Mouse (Mus musculus) limb, embryonic 12.5 days (tissue): ENCODE results near the gene Slc16a3. TPM values are rescaled to one million over a fixed set of nuclear protein-coding genes. Genes with fewer than 3 reads are reported as not detected.

Experiments used
- ATAC-seq: fragments of 200-750 bp; cut with Nextera tagmentation; 2 replicates; pipeline ENCODE4 v1.8.0; 2017; ENCODE audit warnings: low read depth, moderate TSS enrichment; ENCODE audit not compliant: insufficient number of reproducible peaks, insufficient read depth, low FRiP score, low TSS enrichment
- H3K27ac ChIP-seq: fragments of 300-500 bp; sonication (generic); 2 replicates; pipeline ENCODE4 v1.5.1; 2016; ENCODE audit warnings: mild to moderate bottlenecking, moderate library complexity
- H3K27me3 ChIP-seq: fragments of 300-500 bp; sonication (generic); 2 replicates; pipeline ENCODE4 v1.6.1; 2016; ENCODE audit warnings: mild to moderate bottlenecking, moderate library complexity
- H3K36me3 ChIP-seq: fragments of 300-500 bp; sonication (generic); 2 replicates; pipeline ENCODE4 v1.6.1; 2016; ENCODE audit warnings: mild to moderate bottlenecking, moderate library complexity
- H3K4me1 ChIP-seq: fragments of 300-500 bp; sonication (generic); replicated peaks from 2 replicates; pipeline ENCODE4 v1.6.1; 2016
- H3K4me2 ChIP-seq: fragments of 300-500 bp; sonication (generic); 2 replicates; pipeline ENCODE4 v1.6.1; 2016; ENCODE audit warnings: mild to moderate bottlenecking, moderate library complexity
- H3K4me3 ChIP-seq: fragments of 300-500 bp; sonication (generic); replicated peaks from 2 replicates; pipeline ENCODE4 v1.5.1; 2016; ENCODE audit warnings: mild to moderate bottlenecking
- H3K9ac ChIP-seq: fragments of 300-500 bp; sonication (generic); replicated peaks from 2 replicates; pipeline ENCODE4 v1.6.1; 2016; ENCODE audit warnings: mild to moderate bottlenecking, moderate library complexity
- H3K9me3 ChIP-seq: fragments of 300-500 bp; sonication (generic); 2 replicates; pipeline ENCODE4 v1.6.1; 2016; ENCODE audit warnings: mild to moderate bottlenecking, moderate library complexity
- whole genome bisulfite sequencing: fragments of 180-500 bp; shearing (Covaris S2); methylation state at CpG from one replicate; pipeline ENCODE4 v1.1.7; 2016; 5-methylcytosine and 5-hydroxymethylcytosine counted together
- polyA plus RNA-seq: library from polyadenylated mRNA; unstranded; fragments of >200 nt; fragmentation: Nextera tagmentation; extraction: Ambion mirVana; gene quantifications from 2 replicates; pipeline ENCODE4 v1.2.1, GENCODE M21; 2016

The Slc16a3 gene
- polyA plus RNA-seq, 1 experiment from 2014 or later = 77.0 TPM

DNA sequence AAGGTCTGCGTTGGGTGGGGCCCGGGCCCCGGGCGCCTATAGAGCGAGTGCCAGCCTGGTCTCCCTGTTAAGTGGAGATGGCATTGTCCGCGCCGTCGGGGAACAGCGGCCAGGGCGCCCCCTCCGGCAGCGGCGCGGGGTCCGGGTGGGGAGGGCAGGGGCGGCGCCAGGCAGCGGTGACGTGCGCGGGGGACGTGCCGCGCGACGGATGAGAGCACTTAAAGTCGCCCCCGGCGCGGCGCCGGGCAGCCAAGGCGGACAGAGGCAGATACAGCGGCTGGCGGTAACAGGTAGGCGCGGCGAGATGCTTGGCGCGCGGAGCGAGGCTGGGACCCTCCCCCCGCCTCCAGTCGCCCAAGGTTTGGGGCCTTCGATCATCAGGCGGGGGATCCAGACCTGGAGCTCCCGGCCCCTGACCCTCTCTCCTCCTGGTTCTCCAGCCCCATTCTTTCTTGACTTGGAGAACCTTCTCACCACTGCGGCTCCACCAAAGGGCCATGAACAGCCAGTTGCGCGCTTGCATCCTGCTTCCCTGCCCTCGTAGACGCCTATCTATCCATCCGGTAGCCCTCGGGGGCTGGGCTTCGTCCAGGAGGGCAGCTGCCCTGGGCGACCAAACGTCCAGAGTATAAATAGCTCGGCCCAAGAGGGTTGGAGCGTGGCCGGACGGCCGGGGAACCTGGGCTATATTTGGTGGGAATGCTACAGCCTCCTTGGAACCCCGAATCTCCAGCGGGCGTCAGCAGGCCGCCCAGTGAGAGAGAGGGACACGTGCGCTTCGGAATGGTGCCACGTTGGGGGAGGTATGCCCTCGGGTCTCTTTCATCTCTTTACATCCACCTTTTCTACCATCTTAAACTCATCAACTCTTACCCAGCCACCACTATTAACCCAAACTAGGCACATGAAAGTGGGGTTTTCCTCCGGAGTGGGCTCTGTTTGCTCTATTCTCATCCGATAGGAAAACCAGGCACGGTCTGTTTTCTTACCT lies 876 bp downstream of the Slc16a3 start:
- WGBS = under 1% methylated on average over 73 of the region's 75 CpGs
- H3K4me3 ChIP-seq = peak overlapping the region; percentile 56
- peaks cover 21% of the 10 kb centered on the region for H3K27me3 ChIP-seq
- H3K27ac ChIP-seq = peak overlapping the region; percentile 72
- peaks cover 6% of the 10 kb centered on the region; the same call in 1 of the 2 replicates for H3K36me3 ChIP-seq
- peak overlapping the region; percentile 83 for H3K4me2 ChIP-seq
- ATAC-seq = 0 out of 2 replicates have a peak, but pooled peaks have one; percentile 0
- no peaks in the 10 kb centered on the region for H3K9me3 ChIP-seq
- peak overlapping the region; percentile 79 for H3K9ac ChIP-seq
- H3K4me1 ChIP-seq = peaks cover 45% of the 10 kb centered on the region

DNA sequence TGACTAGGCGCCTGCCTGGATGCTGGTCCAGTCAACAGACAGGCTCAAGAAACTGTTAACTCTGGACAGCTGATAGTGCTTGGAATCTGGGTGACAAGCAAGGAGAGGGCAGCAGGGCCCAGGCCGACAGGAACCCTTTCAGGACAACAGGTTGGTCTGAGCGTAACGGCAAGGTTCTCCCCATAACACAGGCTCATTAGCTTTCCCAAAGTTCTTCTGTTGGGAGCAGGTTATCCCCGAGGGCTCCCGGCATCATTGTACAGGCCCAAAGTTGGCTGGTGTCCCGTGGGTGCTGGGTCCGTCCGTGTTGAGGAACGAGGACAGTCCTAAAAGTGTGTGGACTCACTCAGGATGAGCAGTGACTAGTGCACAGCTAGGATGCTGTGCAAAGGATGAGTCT lies 1.6 kb downstream of the Slc16a3 start:
- H3K27ac ChIP-seq = peak overlapping the region; percentile 72; the same call in 1 of the 2 replicates
- 8% methylated on average over 10 of the region's 10 CpGs for WGBS
- no peaks in the 10 kb centered on the region for H3K9me3 ChIP-seq
- ATAC-seq = no peak
- H3K27me3 ChIP-seq = peaks cover 21% of the 10 kb centered on the region
- H3K4me1 ChIP-seq = peaks cover 45% of the 10 kb centered on the region
- H3K9ac ChIP-seq = peak overlapping the region; percentile 79
- H3K36me3 ChIP-seq = peaks cover 12% of the 10 kb centered on the region; the same call in 1 of the 2 replicates
- peak overlapping the region; percentile 56 for H3K4me3 ChIP-seq
- H3K4me2 ChIP-seq = peak overlapping the region; percentile 83

DNA sequence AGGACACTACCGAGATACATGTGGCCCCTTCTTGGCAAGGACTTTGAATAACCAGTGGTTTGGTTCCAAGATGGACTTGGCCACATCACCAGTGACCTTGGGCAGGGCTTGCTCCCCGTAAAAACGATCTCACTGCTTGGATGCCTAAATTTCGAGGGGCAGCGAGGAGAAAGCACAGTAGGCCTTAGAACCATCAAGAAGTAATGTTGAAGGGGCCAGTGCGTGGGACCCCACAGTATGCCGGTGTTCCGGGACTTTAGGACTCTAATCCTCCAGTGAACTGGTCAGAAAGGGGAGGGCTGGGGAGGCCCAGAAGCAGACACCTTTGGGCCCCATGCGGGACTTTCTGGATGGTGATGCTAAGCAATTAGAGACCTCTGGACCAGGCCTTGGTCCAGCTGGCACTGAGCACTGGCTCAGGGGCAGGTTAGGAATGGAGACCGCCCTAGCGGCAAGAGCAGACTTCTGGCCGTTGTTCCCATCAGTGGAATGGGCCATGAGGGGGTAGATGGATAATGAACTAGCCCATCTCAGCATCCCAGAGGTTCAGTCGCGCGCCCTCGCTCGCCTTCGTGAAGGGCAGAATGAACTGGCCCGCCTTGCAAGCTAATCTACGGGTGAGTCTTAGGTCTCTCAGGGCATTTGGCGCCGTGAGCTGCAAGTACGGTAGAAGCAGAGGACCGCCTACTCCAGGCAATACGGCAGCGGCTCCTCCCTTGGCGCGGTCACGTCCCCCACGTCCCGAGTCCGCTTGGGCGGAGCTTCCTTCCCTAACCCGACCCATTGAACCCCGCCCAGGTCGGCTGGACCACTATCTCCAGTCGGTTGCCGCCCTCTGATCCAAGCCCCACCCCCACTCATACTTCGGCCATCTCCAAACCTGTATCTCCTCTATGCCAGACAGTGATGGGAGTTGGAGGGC lies 2.3 kb downstream of the Slc16a3 start:
- 2% methylated on average over 39 of the region's 39 CpGs for WGBS
- peak overlapping the region; percentile 56 for H3K4me3 ChIP-seq
- H3K27me3 ChIP-seq = peaks cover 21% of the 10 kb centered on the region
- H3K9me3 ChIP-seq = no peaks in the 10 kb centered on the region
- H3K9ac ChIP-seq = peak overlapping the region; percentile 79
- H3K4me2 ChIP-seq = peak overlapping the region; percentile 83
- H3K36me3 ChIP-seq = peaks cover 18% of the 10 kb centered on the region
- ATAC-seq = peak; percentile 69
- peak overlapping the region; percentile 72 for H3K27ac ChIP-seq
- H3K4me1 ChIP-seq = peaks cover 45% of the 10 kb centered on the region

DNA sequence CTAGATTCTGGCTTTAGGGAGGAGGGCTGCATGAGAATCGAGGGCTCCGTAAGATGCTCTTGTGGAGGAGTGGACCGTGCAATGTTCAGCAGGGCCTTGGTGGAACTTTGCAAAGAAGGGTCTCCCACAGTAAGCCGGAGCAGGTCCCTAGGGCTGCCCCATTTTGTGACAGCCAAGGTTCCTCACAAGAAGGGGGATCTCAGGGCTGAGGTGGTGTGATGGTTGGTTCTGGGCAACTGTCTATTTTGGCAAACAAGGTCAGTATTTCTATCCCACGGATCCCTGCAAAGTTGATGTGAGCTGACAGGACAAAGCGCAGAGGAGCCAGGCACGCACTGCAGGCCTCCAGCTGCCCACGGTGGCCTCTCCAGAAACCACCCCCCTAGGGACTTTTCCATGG lies 3.0 kb downstream of the Slc16a3 start:
- no peak for ATAC-seq
- H3K4me2 ChIP-seq = peak overlapping the region; percentile 83
- H3K9ac ChIP-seq = peak overlapping the region; percentile 79
- H3K4me3 ChIP-seq = peak overlapping the region; percentile 56
- peaks cover 25% of the 10 kb centered on the region for H3K36me3 ChIP-seq
- H3K4me1 ChIP-seq = peaks cover 45% of the 10 kb centered on the region
- 40% methylated on average over 8 of the region's 8 CpGs for WGBS
- peaks cover 18% of the 10 kb centered on the region for H3K27me3 ChIP-seq
- no peaks in the 10 kb centered on the region for H3K9me3 ChIP-seq
- peak overlapping the region; percentile 66 for H3K27ac ChIP-seq

DNA sequence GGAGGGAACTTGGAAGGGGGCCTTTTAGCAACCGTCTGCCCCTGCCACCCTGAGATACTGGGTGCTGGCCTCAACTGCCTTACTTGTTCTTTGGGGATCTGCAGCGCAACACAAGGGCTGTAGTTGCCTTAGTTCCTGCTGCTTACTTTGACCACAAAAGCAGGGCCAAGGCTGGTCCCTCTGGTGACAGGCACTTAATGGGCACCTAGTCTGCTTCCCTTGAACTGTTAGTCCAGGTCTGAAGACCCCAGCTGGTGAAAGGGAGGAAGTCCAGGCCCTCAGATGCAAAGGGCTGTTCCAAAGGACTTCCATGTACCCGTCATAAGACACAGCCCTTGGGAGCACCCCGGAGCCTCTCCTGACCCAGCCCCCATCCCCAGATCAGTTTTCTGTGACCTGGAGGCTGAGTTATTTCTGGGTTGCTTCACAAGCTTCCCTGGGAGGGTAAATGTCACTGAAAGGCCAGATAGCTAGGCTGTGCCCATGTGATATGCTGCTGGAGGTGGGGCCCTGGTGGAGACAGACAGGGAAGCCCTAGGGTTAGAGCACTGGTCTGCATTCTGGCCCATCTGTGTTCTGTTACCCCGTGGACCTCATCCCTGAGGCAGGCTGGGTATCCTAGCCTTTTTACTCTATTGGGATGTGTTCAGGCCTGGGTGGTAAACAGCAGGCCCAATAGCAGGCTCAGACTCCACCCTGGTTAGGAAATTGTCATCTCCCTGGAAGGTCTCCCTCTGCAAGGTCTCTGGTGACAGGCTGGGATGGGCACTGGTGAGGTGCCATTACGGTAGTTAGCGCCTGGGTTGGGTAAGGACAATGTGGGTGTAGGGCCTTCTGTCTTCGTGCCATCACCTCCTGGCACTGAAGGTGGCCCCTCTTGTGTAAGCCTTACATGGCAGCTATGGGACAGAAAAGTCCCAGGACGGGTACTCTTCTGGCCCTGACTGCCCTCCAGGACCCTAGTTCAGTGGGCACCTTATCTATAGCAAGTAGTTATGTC lies 3.8 kb downstream of the Slc16a3 start:
- H3K27ac ChIP-seq = no peak overlapping the region
- peaks cover 33% of the 10 kb centered on the region for H3K36me3 ChIP-seq
- H3K9ac ChIP-seq = no peak overlapping the region
- H3K9me3 ChIP-seq = no peaks in the 10 kb centered on the region
- ATAC-seq = no peak
- 82% methylated on average over 9 of the region's 9 CpGs for WGBS
- peaks cover 18% of the 10 kb centered on the region for H3K27me3 ChIP-seq
- peak overlapping the region; percentile 56 for H3K4me3 ChIP-seq
- peak overlapping the region; percentile 83 for H3K4me2 ChIP-seq
- H3K4me1 ChIP-seq = peaks cover 45% of the 10 kb centered on the region

DNA sequence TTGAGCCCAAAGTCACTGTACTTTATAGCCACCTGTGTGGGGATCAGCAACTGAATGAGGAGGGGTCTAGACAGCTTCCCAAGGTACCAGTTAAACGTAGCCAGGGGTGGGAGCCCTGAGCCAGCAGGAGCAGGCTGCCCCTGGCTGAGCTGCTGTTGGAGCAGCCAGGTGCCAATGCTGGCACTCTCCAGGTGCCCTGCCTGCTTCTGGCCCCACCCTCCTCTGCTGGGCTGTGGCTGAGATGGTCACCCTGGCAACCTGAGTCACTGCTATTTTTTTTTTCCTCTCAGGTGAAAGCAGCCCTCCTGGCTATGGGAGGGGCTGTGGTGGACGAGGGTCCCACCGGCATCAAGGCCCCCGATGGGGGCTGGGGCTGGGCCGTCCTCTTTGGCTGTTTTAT lies 6.7 kb downstream of the Slc16a3 start:
- Histone ChIP-seq H3K27ac (no peak overlapping the region), H3K4me3 (no peak overlapping the region), H3K9ac (no peak overlapping the region), H3K27me3 (0 out of 2 replicates have a peak, but pooled peaks cover 4% of the 10 kb centered on the region), H3K4me2 (no peak overlapping the region), H3K4me1 (peaks cover 37% of the 10 kb centered on the region), H3K9me3 (no peaks in the 10 kb centered on the region), H3K36me3 (peaks cover 62% of the 10 kb centered on the region)
- no peak for ATAC-seq
- WGBS = 86% methylated on average over 5 of the region's 5 CpGs

DNA sequence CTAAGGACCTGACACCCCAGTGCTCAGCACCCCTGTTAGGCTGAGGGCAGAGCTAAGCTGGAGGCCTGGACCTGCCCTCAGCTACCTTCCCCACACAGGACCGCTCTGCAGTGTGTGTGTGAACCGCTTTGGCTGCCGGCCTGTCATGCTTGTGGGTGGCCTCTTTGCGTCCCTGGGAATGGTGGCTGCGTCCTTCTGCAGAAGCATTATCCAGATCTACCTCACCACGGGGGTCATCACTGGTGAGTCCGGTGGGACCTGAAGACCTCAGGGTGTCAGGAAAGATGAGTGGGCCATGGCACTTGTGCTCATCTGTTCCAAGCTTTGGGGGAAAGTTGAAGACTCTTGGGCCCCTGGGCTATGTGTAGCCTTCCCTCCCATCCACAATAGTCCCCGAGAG lies 7.4 kb downstream of the Slc16a3 start:
- Histone ChIP-seq H3K4me2 (no peak overlapping the region), H3K9ac (no peak overlapping the region), H3K4me3 (no peak overlapping the region), H3K36me3 (peaks cover 70% of the 10 kb centered on the region), H3K9me3 (no peaks in the 10 kb centered on the region), H3K27ac (no peak overlapping the region), H3K4me1 (peaks cover 30% of the 10 kb centered on the region), H3K27me3 (no peaks in the 10 kb centered on the region)
- ATAC-seq = no peak
- 89% methylated on average over 8 of the region's 8 CpGs for WGBS

DNA sequence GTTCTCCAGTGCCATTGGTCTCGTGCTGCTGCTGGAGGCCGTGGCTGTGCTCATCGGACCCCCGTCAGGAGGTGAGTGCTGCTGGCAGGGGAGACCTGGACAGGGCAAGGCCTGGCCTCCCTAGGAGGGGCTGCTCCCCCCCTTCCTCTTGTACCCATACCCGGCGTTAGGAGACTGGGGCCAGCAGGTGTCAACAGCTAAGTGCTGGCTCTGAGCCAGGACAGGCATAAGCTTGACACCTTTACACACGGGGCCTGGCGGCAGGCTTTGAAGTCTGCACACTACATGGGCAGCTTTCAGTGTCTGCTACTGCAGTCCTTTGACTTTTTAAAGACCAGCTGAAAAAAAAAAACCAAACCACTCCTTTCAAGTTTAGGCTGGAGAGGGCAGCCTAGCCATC lies 8.8 kb downstream of the Slc16a3 start:
- H3K4me1 ChIP-seq = peaks cover 18% of the 10 kb centered on the region
- ATAC-seq = no peak
- no peak overlapping the region for H3K4me2 ChIP-seq
- H3K27ac ChIP-seq = no peak overlapping the region
- no peak overlapping the region for H3K4me3 ChIP-seq
- peaks cover 83% of the 10 kb centered on the region for H3K36me3 ChIP-seq
- H3K9me3 ChIP-seq = no peaks in the 10 kb centered on the region
- no peaks in the 10 kb centered on the region for H3K27me3 ChIP-seq
- WGBS = 58% methylated on average over 8 of the region's 8 CpGs
- no peak overlapping the region for H3K9ac ChIP-seq

DNA sequence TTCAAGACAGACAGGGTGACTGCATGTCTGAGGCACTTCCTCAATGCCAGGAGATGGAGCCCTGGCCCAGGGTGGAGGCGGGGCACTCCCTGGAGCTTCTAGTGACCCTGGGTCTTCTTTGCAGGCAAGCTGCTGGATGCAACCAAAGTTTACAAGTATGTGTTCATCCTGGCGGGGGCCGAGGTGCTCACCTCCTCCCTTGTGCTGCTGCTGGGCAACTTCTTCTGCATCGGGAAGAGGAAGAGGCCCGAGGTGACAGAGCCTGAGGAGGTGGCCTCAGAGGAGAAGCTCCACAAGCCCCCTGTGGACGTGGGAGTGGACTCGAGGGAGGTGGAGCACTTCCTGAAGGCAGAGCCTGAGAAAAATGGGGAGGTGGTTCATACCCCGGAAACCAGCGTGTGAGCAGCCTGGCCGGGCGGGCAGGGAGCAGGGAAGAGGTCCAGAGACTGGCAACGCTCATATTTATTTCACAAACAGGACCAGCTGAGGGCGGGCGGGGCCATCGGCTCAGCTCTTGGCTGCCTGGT lies 9.5 kb downstream of the Slc16a3 start:
- WGBS = 76% methylated on average over 15 of the region's 15 CpGs
- no peak overlapping the region for H3K9ac ChIP-seq
- H3K36me3 ChIP-seq = peaks cover 91% of the 10 kb centered on the region
- peaks cover 15% of the 10 kb centered on the region; the same call in 1 of the 2 replicates for H3K4me1 ChIP-seq
- no peak for ATAC-seq
- H3K27ac ChIP-seq = peak overlapping the region; percentile 58; the same call in 1 of the 2 replicates
- no peaks in the 10 kb centered on the region for H3K27me3 ChIP-seq
- no peak overlapping the region for H3K4me3 ChIP-seq
- H3K4me2 ChIP-seq = no peak overlapping the region
- H3K9me3 ChIP-seq = no peaks in the 10 kb centered on the region

DNA sequence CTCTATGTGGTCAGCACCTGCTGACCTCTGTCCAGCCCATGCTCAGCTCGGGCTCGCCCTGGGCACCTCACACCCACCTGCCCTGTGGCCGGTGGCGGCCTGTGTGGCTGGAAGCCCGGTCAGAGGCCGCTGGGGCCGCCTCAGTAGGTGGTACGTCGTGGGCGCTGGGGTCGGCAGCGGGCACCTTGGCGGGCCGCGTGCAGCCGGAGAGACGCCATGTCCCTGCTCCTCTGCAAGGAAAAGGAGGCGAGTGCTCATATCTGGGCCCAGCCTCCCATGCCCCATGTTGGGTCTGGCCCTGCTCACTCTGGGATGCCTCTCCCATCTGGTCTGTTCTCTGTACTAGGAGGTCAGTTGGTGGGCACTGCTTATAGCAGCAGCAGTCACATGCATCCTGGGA lies 10.8 kb downstream of the Slc16a3 start:
- Histone ChIP-seq H3K9me3 (no peaks in the 10 kb centered on the region), H3K9ac (0 out of 2 replicates have a peak overlapping the region, but pooled peaks have one; percentile 18), H3K36me3 (peaks cover 98% of the 10 kb centered on the region), H3K4me2 (no peak overlapping the region), H3K4me3 (no peak overlapping the region), H3K27ac (no peak overlapping the region; the same call in 1 of the 2 replicates), H3K4me1 (peaks cover 15% of the 10 kb centered on the region; the same call in 1 of the 2 replicates), H3K27me3 (no peaks in the 10 kb centered on the region)
- ATAC-seq = no peak
- WGBS = 90% methylated on average over 18 of the region's 18 CpGs
